Mouse (Mus musculus) cortical plate, adult 2 months (tissue): Measurements from ENCODE around the gene Gm6902.
"Not testable (repeated sequence)": the region's sequence is repeated elsewhere in the genome, so short reads cannot be mapped to it uniquely, and the experiment has no call there.

Source experiments
- CTCF ChIP-seq: fragments of 200-500 bp; IDR thresholded peaks from 2 replicates; pipeline ENCODE4 v1.5.1; 2011; ENCODE audit warnings: mild to moderate bottlenecking, control low read depth, low read length; ENCODE audit not compliant: insufficient read depth; ENCODE audit errors: extremely low read depth
- POLR2A ChIP-seq: fragments of 200-500 bp; IDR thresholded peaks from 2 replicates; pipeline ENCODE4 v1.6.1; 2011; ENCODE audit warnings: mild to moderate bottlenecking, low read length, control low read depth; ENCODE audit not compliant: insufficient read depth; ENCODE audit errors: extremely low read depth

DNA sequence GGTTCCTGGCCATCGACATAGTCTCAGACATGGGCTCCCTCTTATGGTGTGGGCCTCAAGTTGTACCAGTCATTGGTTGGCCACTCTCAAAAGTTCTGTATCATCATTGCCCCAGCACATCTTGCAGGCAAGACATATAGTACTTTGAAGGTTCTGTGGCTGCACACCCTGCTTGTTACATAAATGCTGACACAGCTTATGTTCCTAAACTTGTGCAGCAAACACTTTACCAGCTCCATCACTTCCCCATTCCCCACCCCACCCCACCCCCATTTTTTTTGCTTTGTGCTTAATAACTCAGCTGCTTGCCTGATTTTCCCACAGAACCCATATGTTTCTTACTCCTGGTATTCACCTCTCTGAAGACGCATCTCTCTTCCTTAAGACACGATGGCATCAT, 22.2 kb upstream of the Gm6902 start, which contains the start of gene Nlrp4e:
- TF ChIP-seq POLR2A, CTCF: not testable (repeated sequence)
